Mouse (Mus musculus) kidney, postnatal 14 days (tissue): ENCODE measurements around the gene Ciz1.
A peak's percentile ranks its signal among the peaks of the same experiment; 100 is the strongest.

ENCODE experiments used
- DNase-seq: peaks from one replicate; pipeline ENCODE4 v3.0.0; 2022; ENCODE audit warnings: mixed read lengths

The Ciz1 gene

GRCm38 (mm10) chr2:32352151-32353006 lies at the start of gene Ciz1:
Ciz1 (plus strand) TSS chr2:32352327.
- DNase-seq = peak; percentile 28

- no peak for DNase-seq
These were observed 49.2 kb upstream of the Ciz1 start for GRCm38 (mm10) chr2:32302952-32303351.

GRCm38 (mm10) chr2:32304145-32304832 lies 47.8 kb upstream of the Ciz1 start:
- DNase-seq = peak; percentile 58

GRCm38 (mm10) chr2:32305668-32306067 lies 46.5 kb upstream of the Ciz1 start:
- DNase-seq = no peak

GRCm38 (mm10) chr2:32306176-32306575 lies 46.0 kb upstream of the Ciz1 start:
- DNase-seq = no peak

GRCm38 (mm10) chr2:32307247-32307798 lies 44.8 kb upstream of the Ciz1 start:
- DNase-seq = no peak

- peak; percentile 59 for DNase-seq
These were observed 44.0 kb upstream of the Ciz1 start for GRCm38 (mm10) chr2:32307941-32308760.

GRCm38 (mm10) chr2:32308870-32309568 lies 43.1 kb upstream of the Ciz1 start:
- DNase-seq = no peak

GRCm38 (mm10) chr2:32310096-32310845 lies 41.9 kb upstream of the Ciz1 start:
- no peak for DNase-seq

- DNase-seq = no peak
These were observed 40.4 kb upstream of the Ciz1 start for GRCm38 (mm10) chr2:32311443-32312317.

GRCm38 (mm10) chr2:32312318-32312964 lies 39.7 kb upstream of the Ciz1 start:
- DNase-seq = peak; percentile 92

GRCm38 (mm10) chr2:32314831-32315230 lies 37.3 kb upstream of the Ciz1 start:
- no peak for DNase-seq

- no peak for DNase-seq
These were observed 36.4 kb upstream of the Ciz1 start for GRCm38 (mm10) chr2:32315751-32316150.

GRCm38 (mm10) chr2:32316887-32317656 lies 35.1 kb upstream of the Ciz1 start:
- DNase-seq = no peak

- DNase-seq = peak; percentile 76
These were observed 34.2 kb upstream of the Ciz1 start for GRCm38 (mm10) chr2:32317791-32318417.

GRCm38 (mm10) chr2:32318709-32319585 lies 33.2 kb upstream of the Ciz1 start:
- no peak for DNase-seq
